Mouse (Mus musculus) myocyte (in vitro differentiated cells): Measurements from ENCODE around the gene Sh2d6. TPM values are rescaled to one million over a fixed set of nuclear protein-coding genes. Genes with fewer than 3 reads are reported as not detected.

Source experiments
- H3K27me3 ChIP-seq: one replicate; pipeline ENCODE4 v1.6.1; 2011; ENCODE audit not compliant: control insufficient read depth, insufficient read depth, insufficient read length
- H3K36me3 ChIP-seq: one replicate; pipeline ENCODE4 v1.6.1; 2011; ENCODE audit not compliant: control insufficient read depth, insufficient read depth
- H3K4me2 ChIP-seq: one replicate; pipeline ENCODE4 v1.6.1; 2011; ENCODE audit warnings: low read depth, control low read depth
- H3K4me3 ChIP-seq: one replicate; pipeline ENCODE4 v1.5.1; 2011; ENCODE audit warnings: mild to moderate bottlenecking, control low read depth, moderate library complexity
- H3K79me2 ChIP-seq: one replicate; pipeline ENCODE4 v1.6.1; 2011; ENCODE audit not compliant: control insufficient read depth, insufficient read depth
- H3ac ChIP-seq: one replicate; pipeline ENCODE4 v1.6.1; 2011; ENCODE audit not compliant: control insufficient read depth, insufficient read length
- CEBPB ChIP-seq: IDR thresholded peaks from 2 replicates; pipeline ENCODE4 v1.6.1; 2011; ENCODE audit warnings: mild to moderate bottlenecking, moderate library complexity; ENCODE audit not compliant: poor library complexity, insufficient read depth, severe bottlenecking
- E2F4 ChIP-seq: IDR thresholded peaks from one replicate; pipeline ENCODE4 v1.6.1; 2011; ENCODE audit warnings: mild to moderate bottlenecking, control low read depth, moderate library complexity; ENCODE audit not compliant: insufficient read depth
- MAX ChIP-seq: IDR thresholded peaks from one replicate; pipeline ENCODE4 v1.6.1; 2011; ENCODE audit warnings: low read depth, mild to moderate bottlenecking, control low read depth
- MYOD1 ChIP-seq, 3 experiments: IDR thresholded peaks; one replicate each; pipeline ENCODE4 v1.6.1; 2011; ENCODE audit warnings: control low read depth in 2 of 3, low read depth in 2 of 3, mild to moderate bottlenecking in 2 of 3, moderate library complexity in 1 of 3; ENCODE audit not compliant: insufficient read length in 2 of 3, control insufficient read depth in 1 of 3
- MYOG ChIP-seq, 3 experiments: IDR thresholded peaks; one replicate each; pipeline ENCODE4 v1.6.1; 2011; ENCODE audit warnings: control low read depth in 2 of 3, low read depth in 2 of 3, mild to moderate bottlenecking in 2 of 3; ENCODE audit not compliant: insufficient read length in 2 of 3, control insufficient read depth in 1 of 3, insufficient read depth in 1 of 3
- POLR2A ChIP-seq: IDR thresholded peaks from one replicate; pipeline ENCODE4 v1.6.1; 2011; ENCODE audit warnings: low read depth, mild to moderate bottlenecking, control low read depth, moderate library complexity; ENCODE audit not compliant: insufficient read length
- POLR2AphosphoS2 ChIP-seq: IDR thresholded peaks from one replicate; pipeline ENCODE4 v1.6.1; 2011; ENCODE audit warnings: low read depth, control low read depth; ENCODE audit not compliant: insufficient read length
- REST ChIP-seq: IDR thresholded peaks from one replicate; pipeline ENCODE4 v1.6.1; 2011; ENCODE audit warnings: mild to moderate bottlenecking, control low read depth, moderate library complexity; ENCODE audit not compliant: insufficient read depth, insufficient read length
- SRF ChIP-seq: IDR thresholded peaks from one replicate; pipeline ENCODE4 v1.6.1; 2011; ENCODE audit warnings: low read depth; ENCODE audit not compliant: control insufficient read depth, insufficient read length
- TCF12 ChIP-seq: IDR thresholded peaks from one replicate; pipeline ENCODE4 v1.6.1; 2011; ENCODE audit warnings: mild to moderate bottlenecking, control low read depth; ENCODE audit not compliant: poor library complexity, insufficient read depth, severe bottlenecking
- TCF3 ChIP-seq: IDR thresholded peaks from one replicate; pipeline ENCODE4 v1.6.1; 2011; ENCODE audit warnings: low read depth, control low read depth; ENCODE audit not compliant: insufficient read length
- USF1 ChIP-seq: IDR thresholded peaks from one replicate; pipeline ENCODE4 v1.6.1; 2011; ENCODE audit warnings: low read depth, mild to moderate bottlenecking, control low read depth, moderate library complexity
- polyA plus RNA-seq: library from polyadenylated mRNA; unstranded; fragments of >200 nt; fragmentation: generic; extraction: Trizol; gene quantifications from one replicate; pipeline ENCODE4 v1.2.1, GENCODE M21; 2012; ENCODE audit warnings: missing spikeins

The Sh2d6 gene
- polyA plus RNA-seq, 1 experiment, result 1.1 TPM

GRCm38 (mm10) chr6:72528410-72529151 lies 7.1 kb upstream of the Sh2d6 start:
- H3K4me2 ChIP-seq, result no peak overlapping the region

GRCm38 (mm10) chr6:72527070-72527469 lies 5.6 kb upstream of the Sh2d6 start:
- no peak overlapping the region for H3K4me2 ChIP-seq
- H3K4me3 ChIP-seq, result no peak overlapping the region
- H3K36me3 ChIP-seq, result no peaks in the 10 kb centered on the region
- TF ChIP-seq E2F4, result no peak
- H3ac ChIP-seq, result no peak overlapping the region
- no peaks in the 10 kb centered on the region for H3K79me2 ChIP-seq
- H3K27me3 ChIP-seq, result no peaks in the 10 kb centered on the region

More at GRCm38 (mm10) chr6:72528410-72529151, 7.1 kb upstream of the Sh2d6 start:
- Histone ChIP-seq H3ac (no peak overlapping the region), H3K36me3 (no peaks in the 10 kb centered on the region), H3K79me2 (no peaks in the 10 kb centered on the region), H3K4me3 (no peak overlapping the region), H3K27me3 (no peaks in the 10 kb centered on the region)
- TF ChIP-seq CEBPB (no peak), TCF3 (no peak), POLR2A (no peak), MYOD1 (IDR thresholded peaks at IDR 0.05; ENCODE audit: control insufficient read depth in 1 of 3, insufficient read length in 2 of 3, low read depth in 2 of 3) (no peak), E2F4 (no peak), USF1 (no peak), SRF (no peak), REST (no peak), MYOG (IDR thresholded peaks at IDR 0.05; ENCODE audit: control insufficient read depth in 1 of 3, insufficient read depth in 1 of 3, insufficient read length in 2 of 3, low read depth in 2 of 3) (no peak), TCF12 (no peak), POLR2AphosphoS2 (no peak), MAX (no peak)

GRCm38 (mm10) chr6:72524160-72524559 lies 2.7 kb upstream of the Sh2d6 start:
- no peak for TF ChIP-seq TCF3
- TF ChIP-seq TCF12, result no peak
- no peak overlapping the region for H3K4me3 ChIP-seq
- H3ac ChIP-seq, result no peak overlapping the region
- no peaks in the 10 kb centered on the region for H3K79me2 ChIP-seq
- no peak overlapping the region for H3K4me2 ChIP-seq
- H3K27me3 ChIP-seq, result no peaks in the 10 kb centered on the region
- no peaks in the 10 kb centered on the region for H3K36me3 ChIP-seq

GRCm38 (mm10) chr6:72523222-72523621 lies 1.7 kb upstream of the Sh2d6 start:
- Histone ChIP-seq H3K79me2 (no peaks in the 10 kb centered on the region), H3K27me3 (no peaks in the 10 kb centered on the region), H3K4me2 (no peak overlapping the region), H3ac (no peak overlapping the region), H3K4me3 (no peak overlapping the region), H3K36me3 (no peaks in the 10 kb centered on the region)
- no peak for TF ChIP-seq USF1
- no peak for TF ChIP-seq POLR2A
- TF ChIP-seq E2F4, result no peak
- TF ChIP-seq MYOG (IDR thresholded peaks at IDR 0.05; ENCODE audit: control insufficient read depth in 1 of 3, insufficient read depth in 1 of 3, insufficient read length in 2 of 3, low read depth in 2 of 3), result no peak
- no peak for TF ChIP-seq MYOD1 (IDR thresholded peaks at IDR 0.05; ENCODE audit: control insufficient read depth in 1 of 3, insufficient read length in 2 of 3, low read depth in 2 of 3)
- TF ChIP-seq TCF12, result no peak
- TF ChIP-seq CEBPB, result no peak
- TF ChIP-seq POLR2AphosphoS2, result no peak
- TF ChIP-seq SRF, result no peak
- TF ChIP-seq REST, result no peak
- TF ChIP-seq TCF3, result no peak
- no peak for TF ChIP-seq MAX

GRCm38 (mm10) chr6:72522288-72522687 lies 781 bp upstream of the Sh2d6 start:
- Histone ChIP-seq H3K27me3 (no peaks in the 10 kb centered on the region), H3K79me2 (no peaks in the 10 kb centered on the region), H3K4me3 (no peak overlapping the region), H3ac (no peak overlapping the region), H3K36me3 (no peaks in the 10 kb centered on the region), H3K4me2 (peak overlapping the region; percentile 72)
- TF ChIP-seq E2F4 (no peak), USF1 (no peak), SRF (no peak), POLR2AphosphoS2 (no peak), TCF12 (no peak)
